8 mouse cellular contexts compared by ENCODE assay signal in genomic region chrX:98150393-98151119, GRCm38 (mm10). TPM values are rescaled to one million over a fixed set of nuclear protein-coding genes. Genes with fewer than 3 reads are reported as not detected.
DNase-seq lines count a peak whose midpoint lies in the region; ATAC-seq and TF ChIP-seq lines count a peak whose summit lies in the region.

No protein-coding gene starts in this region.

- DNase-seq in lung, postnatal 10 days, result no peak
- peak; percentile 13 for DNase-seq in gastrocnemius, adult 18-20 months (ENCODE audit: low spot score)
- DNase-seq in kidney, adult 18-20 months, result peak; percentile 32
- no peak for DNase-seq in spleen, postnatal 14 days (ENCODE audit: low spot score in 2 of 2)
- no peak for DNase-seq in thymus, adult 18-20 months

- H3K4me1 ChIP-seq in lung, embryonic 16.5 days (replicated peaks; ENCODE audit: control insufficient read depth, insufficient read depth, low read length), result no peaks in the 10 kb centered on the region
- H3K4me1 ChIP-seq in cortical plate, adult 2 months (ENCODE audit: control insufficient read depth, insufficient read depth, low read length), result no peaks in the 10 kb centered on the region

- no peak overlapping the region for H3K9ac ChIP-seq in lung, embryonic 16.5 days (ENCODE audit: low read length)

- peak overlapping the region; percentile 32 for H3K4me3 ChIP-seq in lung, embryonic 16.5 days (ENCODE audit: low read length)
- peak overlapping the region; percentile 72 for H3K4me3 ChIP-seq in cortical plate, adult 2 months (ENCODE audit: insufficient read depth, low read length)
- peak overlapping the region; percentile 36 for H3K4me3 ChIP-seq in myocyte

- H3K4me2 ChIP-seq in lung, embryonic 16.5 days (ENCODE audit: low read depth, low read length), result peak overlapping the region; percentile 35
- peak overlapping the region; percentile 78 for H3K4me2 ChIP-seq in myocyte (ENCODE audit: low read depth)

- 11% methylated on average over 26 of the region's 33 CpGs for WGBS in lung, embryonic 16.5 days

- no peak overlapping the region for H3ac ChIP-seq in myocyte (ENCODE audit: control insufficient read depth, insufficient read length)

- no peaks in the 10 kb centered on the region for H3K36me3 ChIP-seq in lung, embryonic 16.5 days (ENCODE audit: control insufficient read depth, insufficient read depth, low read length)
- no peaks in the 10 kb centered on the region for H3K36me3 ChIP-seq in myocyte (ENCODE audit: control insufficient read depth, insufficient read depth)

- H3K9me3 ChIP-seq in lung, embryonic 16.5 days (ENCODE audit: control insufficient read depth, low read length), result no peaks in the 10 kb centered on the region

- no peak overlapping the region for H3K27ac ChIP-seq in lung, embryonic 16.5 days (ENCODE audit: low read length)
- H3K27ac ChIP-seq in cortical plate, adult 2 months (ENCODE audit: insufficient read depth, low read length), result no peak overlapping the region; the same call in 1 of the 2 replicates

- no peak for ATAC-seq in lung, embryonic 16.5 days (ENCODE audit: low read depth)

- TF ChIP-seq POLR2A in cortical plate, adult 2 months (IDR thresholded peaks at IDR 0.05; ENCODE audit: extremely low read depth, insufficient read depth, low read length), result no peak
- TF ChIP-seq POLR2A in myocyte (IDR thresholded peaks at IDR 0.05; ENCODE audit: insufficient read length, low read depth), result no peak

- H3K27me3 ChIP-seq in lung, embryonic 16.5 days (ENCODE audit: control insufficient read depth, insufficient read depth, low read depth, low read length), result peaks cover 23% of the 10 kb centered on the region
- no peaks in the 10 kb centered on the region for H3K27me3 ChIP-seq in myocyte (ENCODE audit: control insufficient read depth, insufficient read depth, insufficient read length)

- H3K79me2 ChIP-seq in myocyte (ENCODE audit: control insufficient read depth, insufficient read depth), result peaks cover 13% of the 10 kb centered on the region

- TF ChIP-seq CTCF in cortical plate, adult 2 months (IDR thresholded peaks at IDR 0.05; ENCODE audit: extremely low read depth, insufficient read depth, low read length), result no peak

TF ChIP-seq in myocyte, 11 proteins besides CTCF, POLR2A, EP300 and RAD21:
- TF ChIP-seq USF1 (IDR thresholded peaks at IDR 0.05; ENCODE audit: low read depth) (no peak), SRF (IDR thresholded peaks at IDR 0.05; ENCODE audit: control insufficient read depth, insufficient read length, low read depth) (no peak), MYOD1 (IDR thresholded peaks at IDR 0.05; ENCODE audit: control insufficient read depth in 1 of 3, insufficient read length in 2 of 3, low read depth in 2 of 3) (no peak), CEBPB (IDR thresholded peaks at IDR 0.05; ENCODE audit: insufficient read depth, poor library complexity, severe bottlenecking) (no peak), MAX (IDR thresholded peaks at IDR 0.05; ENCODE audit: low read depth) (no peak), TCF12 (IDR thresholded peaks at IDR 0.05; ENCODE audit: insufficient read depth, poor library complexity, severe bottlenecking) (no peak), POLR2AphosphoS2 (IDR thresholded peaks at IDR 0.05; ENCODE audit: insufficient read length, low read depth) (no peak), E2F4 (IDR thresholded peaks at IDR 0.05; ENCODE audit: insufficient read depth) (no peak), MYOG (IDR thresholded peaks at IDR 0.05; ENCODE audit: control insufficient read depth in 1 of 3, insufficient read depth in 1 of 3, insufficient read length in 2 of 3, low read depth in 2 of 3) (no peak), REST (IDR thresholded peaks at IDR 0.05; ENCODE audit: insufficient read depth, insufficient read length) (no peak), TCF3 (IDR thresholded peaks at IDR 0.05; ENCODE audit: insufficient read length, low read depth) (no peak)

RNA-seq across cellular contexts. Expression of gene Ar, which starts 2.0 kb away (rescaled TPM):
- 0.13 and 0.15 TPM in 2 replicates for polyA plus RNA-seq in lung, embryonic 16.5 days (2015; fragmentation: Nextera tagmentation; extraction: Ambion mirVana)
- 2.9 and 3.5 TPM in 2 replicates for polyA plus RNA-seq in cortical plate, adult 2 months (2012; rRNA removed)
- total RNA-seq in gastrocnemius, adult 18-20 months (2021), result 10 to 100 TPM; 15.1 to 16.4 TPM
- polyA plus RNA-seq in myocyte (2012; fragmentation: generic; extraction: Trizol), result 1.7 TPM

Comparison
In these comparisons a context has a peak if more than half of its experiments do, and no peak if none do; other contexts are left out.
1. DNase-seq: peak in gastrocnemius, adult 18-20 months (single experiment) and kidney, adult 18-20 months (single experiment); none in lung, postnatal 10 days (single experiment), spleen, postnatal 14 days (0 of 2) and thymus, adult 18-20 months (0 of 2).
2. Peak in every context shown above with its lines, with median percentiles within 50 percentile points of each other: H3K4me3 ChIP-seq.